In genomic region chr7:3601119-3601518, GRCm38 (mm10) we compare ENCODE assay signal across 8 mouse cellular contexts. TPM values are rescaled to one million over a fixed set of nuclear protein-coding genes. Genes with fewer than 3 reads are reported as not detected.
DNase-seq lines count a peak whose midpoint lies in the region; ATAC-seq and TF ChIP-seq lines count a peak whose summit lies in the region.

No protein-coding gene starts in this region.

- ATAC-seq in neural tube, embryonic 15.5 days (ENCODE audit: low FRiP score), result peak; percentile 55

- H3K79me3 ChIP-seq in C2C12 (ENCODE audit: low read depth), result no peaks in the 10 kb centered on the region

- H3K4me1 ChIP-seq in cortical plate, adult 2 months (ENCODE audit: control insufficient read depth, insufficient read depth, low read length), result no peaks in the 10 kb centered on the region
- no peaks in the 10 kb centered on the region for H3K4me1 ChIP-seq in neural tube, embryonic 15.5 days

- H3K79me2 ChIP-seq in C2C12 (ENCODE audit: control insufficient read depth, insufficient read depth), result no peaks in the 10 kb centered on the region

- DNase-seq in MN1 (ENCODE audit: low spot score), result peak; percentile 75
- DNase-seq in gastrocnemius, postnatal 14 days, result peak; percentile 45
- peak; percentile 64 to 87 for DNase-seq in kidney, postnatal 25 days
- DNase-seq in lung, adult 18-20 months, result peak; percentile 44 to 61
- peak; percentile 68 for DNase-seq in thymus, postnatal 14 days

- H3K36me3 ChIP-seq in C2C12 (ENCODE audit: control insufficient read depth, insufficient read depth), result no peaks in the 10 kb centered on the region
- no peaks in the 10 kb centered on the region for H3K36me3 ChIP-seq in neural tube, embryonic 15.5 days

- H3ac ChIP-seq in C2C12 (ENCODE audit: control insufficient read depth, insufficient read length, low read depth), result no peak overlapping the region

- no peak overlapping the region for H3K9ac ChIP-seq in neural tube, embryonic 15.5 days (replicated peaks)

- intact Hi-C loops in gastrocnemius, postnatal 14 days (cut with DNase I; ENCODE audit: low total_unique reads), result no loop called here

- H3K9me3 ChIP-seq in neural tube, embryonic 15.5 days (replicated peaks), result no peaks in the 10 kb centered on the region

- H3K27ac ChIP-seq in cortical plate, adult 2 months (ENCODE audit: insufficient read depth, low read length), result no peak overlapping the region
- H3K27ac ChIP-seq in neural tube, embryonic 15.5 days (replicated peaks), result no peak overlapping the region

- no peak for TF ChIP-seq POLR2A in cortical plate, adult 2 months (IDR thresholded peaks at IDR 0.05; ENCODE audit: extremely low read depth, insufficient read depth, low read length)

- no peak overlapping the region for H3K4me3 ChIP-seq in C2C12 (ENCODE audit: insufficient read depth, poor library complexity, severe bottlenecking)
- no peak overlapping the region for H3K4me3 ChIP-seq in cortical plate, adult 2 months (ENCODE audit: insufficient read depth, low read length)
- no peak overlapping the region for H3K4me3 ChIP-seq in neural tube, embryonic 15.5 days (replicated peaks)

- 14% methylated on average over 4 of the region's 4 CpGs for WGBS in neural tube, embryonic 15.5 days

- H3K4me2 ChIP-seq in neural tube, embryonic 15.5 days, result no peak overlapping the region

- peak; percentile 18 for TF ChIP-seq CTCF in C2C12 (IDR thresholded peaks at IDR 0.05; ENCODE audit: control insufficient read depth, insufficient read depth, insufficient read length)
- peak; percentile 53; the same call in 1 of the 2 replicates for TF ChIP-seq CTCF in cortical plate, adult 2 months (IDR thresholded peaks at IDR 0.05; ENCODE audit: extremely low read depth, insufficient read depth, low read length)

- H3K27me3 ChIP-seq in C2C12 (ENCODE audit: control insufficient read depth, insufficient read depth, insufficient read length), result no peaks in the 10 kb centered on the region
- no peaks in the 10 kb centered on the region for H3K27me3 ChIP-seq in neural tube, embryonic 15.5 days (replicated peaks)

TF ChIP-seq in C2C12, 6 proteins besides CTCF, POLR2A, EP300 and RAD21:
- TF ChIP-seq FOSL1 (IDR thresholded peaks at IDR 0.05; ENCODE audit: insufficient read depth, low read length, poor library complexity, severe bottlenecking) (no peak), MYOD1 (IDR thresholded peaks at IDR 0.05; ENCODE audit: control insufficient read depth, insufficient read length, low read depth) (no peak), USF1 (IDR thresholded peaks at IDR 0.05; ENCODE audit: low read depth) (no peak), MYOG (IDR thresholded peaks at IDR 0.05; ENCODE audit: control insufficient read depth, extremely low read depth, insufficient read length) (no peak), CEBPB (IDR thresholded peaks at IDR 0.05; ENCODE audit: low read depth) (no peak), MAX (IDR thresholded peaks at IDR 0.05) (no peak)

RNA-seq across cellular contexts. Expression of gene Oscar, which starts 14.8 kb away (rescaled TPM):
- 0.05 TPM for polyA plus RNA-seq in C2C12 (2012; fragmentation: generic; extraction: Trizol)
- 4.7 and 5.7 TPM in 2 replicates for polyA plus RNA-seq in cortical plate, adult 2 months (2012; rRNA removed)
- total RNA-seq in gastrocnemius, postnatal 14 days (2021), result under 1 TPM in 1 of 2 experiments, not detected in 1; 0.13 TPM
- polyA plus RNA-seq in neural tube, embryonic 15.5 days (2015; fragmentation: Nextera tagmentation; extraction: Ambion mirVana), result 0.38 and 0.84 TPM in 2 replicates

RNA-seq across cellular contexts. Expression of gene Ndufa3, which starts 16.1 kb away (rescaled TPM):
- polyA plus RNA-seq in C2C12 (2012; fragmentation: generic; extraction: Trizol), result 386 TPM
- 366 and 413 TPM in 2 replicates for polyA plus RNA-seq in cortical plate, adult 2 months (2012; rRNA removed)
- 100 to 1,000 TPM; 731 to 849 TPM for total RNA-seq in gastrocnemius, postnatal 14 days (2021)
- 535 and 605 TPM in 2 replicates for polyA plus RNA-seq in neural tube, embryonic 15.5 days (2015; fragmentation: Nextera tagmentation; extraction: Ambion mirVana)

RNA-seq across cellular contexts. Expression of gene Tfpt, which starts 28.6 kb away (rescaled TPM):
- 24.6 TPM for polyA plus RNA-seq in C2C12 (2012; fragmentation: generic; extraction: Trizol)
- 38.5 and 39.3 TPM in 2 replicates for polyA plus RNA-seq in cortical plate, adult 2 months (2012; rRNA removed)
- 10 to 100 TPM; 11.5 to 14.6 TPM for total RNA-seq in gastrocnemius, postnatal 14 days (2021)
- 34.6 and 39.7 TPM in 2 replicates for polyA plus RNA-seq in neural tube, embryonic 15.5 days (2015; fragmentation: Nextera tagmentation; extraction: Ambion mirVana)

RNA-seq across cellular contexts. Expression of gene Prpf31, which starts 28.7 kb away (rescaled TPM):
- 102 TPM for polyA plus RNA-seq in C2C12 (2012; fragmentation: generic; extraction: Trizol)
- 65.3 and 75.1 TPM in 2 replicates for polyA plus RNA-seq in cortical plate, adult 2 months (2012; rRNA removed)
- total RNA-seq in gastrocnemius, postnatal 14 days (2021), result 10 to 100 TPM; 24.7 to 27.4 TPM
- 85.9 and 93.1 TPM in 2 replicates for polyA plus RNA-seq in neural tube, embryonic 15.5 days (2015; fragmentation: Nextera tagmentation; extraction: Ambion mirVana)

RNA-seq across cellular contexts. Expression of gene Cnot3, which starts 43.9 kb away (rescaled TPM):
- 87.1 TPM for polyA plus RNA-seq in C2C12 (2012; fragmentation: generic; extraction: Trizol)
- polyA plus RNA-seq in cortical plate, adult 2 months (2012; rRNA removed), result 39.9 and 44.6 TPM in 2 replicates
- 10 to 100 TPM; 18.0 to 22.3 TPM for total RNA-seq in gastrocnemius, postnatal 14 days (2021)
- polyA plus RNA-seq in neural tube, embryonic 15.5 days (2015; fragmentation: Nextera tagmentation; extraction: Ambion mirVana), result 36.4 and 43.0 TPM in 2 replicates
